Mouse (Mus musculus): ENCODE measurements at regions not wholly inside any gene's neighbourhood (a gene's known extent, or its start where the extent isn't known, plus 50 kb on each side); places are given as distances from the start of the nearest gene placed in this dataset.

DNA sequence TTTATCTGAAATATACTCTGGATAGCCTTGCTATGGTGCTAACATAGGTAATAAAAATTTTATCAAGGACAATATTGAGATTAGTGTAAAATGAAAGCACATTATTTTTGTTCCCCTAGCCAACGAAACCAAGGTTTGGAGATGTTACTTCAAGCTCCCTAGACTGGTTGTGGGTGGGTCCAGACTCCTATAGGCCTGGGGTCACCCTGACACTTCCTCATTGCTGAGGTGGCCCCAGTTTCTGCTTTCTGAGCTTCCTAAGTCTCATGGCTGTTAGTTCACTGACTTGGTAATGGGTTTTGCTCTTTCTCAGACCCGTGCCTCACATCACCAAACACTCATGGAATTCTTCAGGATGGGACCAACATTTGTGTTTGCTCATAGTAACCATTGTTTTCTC is 49.9 kb upstream of the Dkk2 start:
- no peak overlapping the region for H3K4me2 ChIP-seq
- no peaks in the 10 kb centered on the region for H3K9me3 ChIP-seq
- 69% methylated on average over 2 of the region's 2 CpGs for WGBS
- 0 out of 2 replicates have a peak, but pooled peaks cover 2% of the 10 kb centered on the region for H3K4me1 ChIP-seq
- ATAC-seq (ENCODE audit: borderline replicate concordance, extremely low read depth, low FRiP score, low TSS enrichment), result no peak
- no peak overlapping the region for H3K27ac ChIP-seq
- no peaks in the 10 kb centered on the region for H3K36me3 ChIP-seq
- no peaks in the 10 kb centered on the region for H3K27me3 ChIP-seq
- H3K9ac ChIP-seq, result no peak overlapping the region
- no peak overlapping the region for H3K4me3 ChIP-seq
